Mouse (Mus musculus) gastrocnemius, postnatal 4 days (tissue): ENCODE measurements around the gene Coq8b. TPM values are rescaled to one million over a fixed set of nuclear protein-coding genes. Genes with fewer than 3 reads are reported as not detected.

ENCODE experiments used
- DNase-seq, 2 experiments: peaks; one replicate each; pipeline ENCODE4 v3.0.0; 2021 to 2022; ENCODE audit warnings: low spot score in 2 of 2, mixed read lengths in 2 of 2
- total RNA-seq, 2 experiments: library from RNA; stranded (reverse); gene quantifications; 2 replicates each; pipeline ENCODE4 v1.2.3; 2021

Coq8b gene
- total RNA-seq, 2 experiments from 2014 or later, result 8.6 to 10.3 TPM

GRCm38 (mm10) chr7:27264761-27265160 lies 31.9 kb downstream of the Coq8b start:
- no peak for DNase-seq

- no peak for DNase-seq
Measured at GRCm38 (mm10) chr7:27266515-27267128, 33.8 kb downstream of the Coq8b start.

GRCm38 (mm10) chr7:27271423-27271822 lies 38.6 kb downstream of the Coq8b start:
- DNase-seq, result no peak

GRCm38 (mm10) chr7:27273739-27274351 lies 41.0 kb downstream of the Coq8b start:
- no peak for DNase-seq

GRCm38 (mm10) chr7:27274916-27275315 lies 42.1 kb downstream of the Coq8b start:
- no peak for DNase-seq

- DNase-seq, result no peak
Measured at GRCm38 (mm10) chr7:27276021-27276420, 43.2 kb downstream of the Coq8b start.

- no peak for DNase-seq
Measured at GRCm38 (mm10) chr7:27277191-27277590, 44.4 kb downstream of the Coq8b start.

GRCm38 (mm10) chr7:27281717-27282116 lies 48.9 kb downstream of the Coq8b start:
- no peak for DNase-seq

GRCm38 (mm10) chr7:27282225-27282624 lies 49.4 kb downstream of the Coq8b start:
- no peak for DNase-seq

GRCm38 (mm10) chr7:27284865-27285697 lies 52.3 kb downstream of the Coq8b start:
- peak; percentile 55 to 70 for DNase-seq

- peak in 1 of 2 experiments; percentile 69 for DNase-seq
Measured at GRCm38 (mm10) chr7:27285698-27286066, 52.9 kb downstream of the Coq8b start.

- no peak for DNase-seq
Measured at GRCm38 (mm10) chr7:27288732-27289131, 55.9 kb downstream of the Coq8b start.

- no peak for DNase-seq
Measured at GRCm38 (mm10) chr7:27290555-27290954, 57.7 kb downstream of the Coq8b start.

- DNase-seq, result peak in 1 of 2 experiments; percentile 48
Measured at GRCm38 (mm10) chr7:27291795-27292466, 59.1 kb downstream of the Coq8b start.

GRCm38 (mm10) chr7:27295956-27296355 lies 63.1 kb downstream of the Coq8b start:
- DNase-seq, result no peak

- DNase-seq, result no peak
Measured at GRCm38 (mm10) chr7:27296518-27296917, 63.7 kb downstream of the Coq8b start.

- DNase-seq, result no peak
Measured at GRCm38 (mm10) chr7:27298033-27298610, 65.3 kb downstream of the Coq8b start.

GRCm38 (mm10) chr7:27298816-27299215 lies 66.0 kb downstream of the Coq8b start:
- DNase-seq, result no peak

- DNase-seq, result no peak
Measured at GRCm38 (mm10) chr7:27300351-27300750, 67.5 kb downstream of the Coq8b start.

GRCm38 (mm10) chr7:27300801-27301200 lies 68.0 kb downstream of the Coq8b start:
- no peak for DNase-seq

- peak; percentile 66 to 75 for DNase-seq
Measured at GRCm38 (mm10) chr7:27302172-27302571, 69.3 kb downstream of the Coq8b start.
